ENCODE assay signal across 11 mouse cellular contexts in genomic region chr17:81419802-81420459, GRCm38 (mm10). TPM values are rescaled to one million over a fixed set of nuclear protein-coding genes. Genes with fewer than 3 reads are reported as not detected.
DNase-seq lines count a peak whose midpoint lies in the region; ATAC-seq and TF ChIP-seq lines count a peak whose summit lies in the region.
"Had no signal": no experiment of that assay in that cellular context is flagged by ENCODE, and none has a peak within 500 bp of the region (broad histone marks: within the 10 kb centered on the region; RNA-seq: fewer than 3 reads in every experiment).

No protein-coding gene starts in this region.

- 74% methylated on average over 10 of the region's 10 CpGs for WGBS in embryonic facial prominence, embryonic 10.5 days
- 37% methylated on average over 10 of the region's 10 CpGs for WGBS in midbrain, embryonic 13.5 days

- no peaks in the 10 kb centered on the region for H3K9me3 ChIP-seq in embryonic facial prominence, embryonic 10.5 days
- H3K9me3 ChIP-seq in midbrain, embryonic 13.5 days = no peaks in the 10 kb centered on the region

- H3K4me1 ChIP-seq in embryonic facial prominence, embryonic 10.5 days = peaks cover 7% of the 10 kb centered on the region
- H3K4me1 ChIP-seq in midbrain, embryonic 13.5 days (replicated peaks) = peaks cover 16% of the 10 kb centered on the region

- H3K4me3 ChIP-seq in embryonic facial prominence, embryonic 10.5 days = no peak overlapping the region
- no peak overlapping the region for H3K4me3 ChIP-seq in layer of hippocampus, adult 2 months
- no peak overlapping the region for H3K4me3 ChIP-seq in midbrain, embryonic 13.5 days (replicated peaks)

- TF ChIP-seq CTCF in layer of hippocampus, adult 2 months (conservative IDR thresholded peaks at IDR 0.05) = no peak; the same call in 1 of the 2 replicates

- no peaks in the 10 kb centered on the region for H3K36me3 ChIP-seq in embryonic facial prominence, embryonic 10.5 days (replicated peaks)
- H3K36me3 ChIP-seq in midbrain, embryonic 13.5 days = no peaks in the 10 kb centered on the region; the same call in 1 of the 2 replicates

- peak; percentile 91 for ATAC-seq in midbrain, embryonic 13.5 days
- ATAC-seq in granulocyte monocyte progenitor cell, adult 5-6 weeks (replicated peaks; ENCODE audit: poor library complexity, severe bottlenecking) = no peak

- peak; percentile 32 to 33 for DNase-seq in cerebellum, postnatal 14 days
- DNase-seq in cerebellum, adult 8-10 months = no peak
- DNase-seq in embryonic facial prominence, embryonic 10.5 days (ENCODE audit: low spot score) = peak; percentile 15
- DNase-seq in layer of hippocampus, adult 2 months (ENCODE audit: low spot score in 2 of 2) = peak; percentile 29 to 58
- no peak for DNase-seq in gastrocnemius, adult 8-10 months (ENCODE audit: low spot score in 2 of 2)
- no peak for DNase-seq in thymus, postnatal 14 days

- no peak overlapping the region for H3K27ac ChIP-seq in embryonic facial prominence, embryonic 10.5 days (replicated peaks)
- peak overlapping the region; percentile 53 for H3K27ac ChIP-seq in layer of hippocampus, adult 2 months
- H3K27ac ChIP-seq in midbrain, embryonic 13.5 days = peak overlapping the region; percentile 75

- no peaks in the 10 kb centered on the region for H3K27me3 ChIP-seq in embryonic facial prominence, embryonic 10.5 days (replicated peaks; ENCODE audit: low read depth, poor library complexity, severe bottlenecking)
- no peaks in the 10 kb centered on the region for H3K27me3 ChIP-seq in midbrain, embryonic 13.5 days

- H3K9ac ChIP-seq in midbrain, embryonic 13.5 days (replicated peaks) = no peak overlapping the region

- H3K4me2 ChIP-seq in midbrain, embryonic 13.5 days (replicated peaks) = no peak overlapping the region

RNA-seq across cellular contexts. Expression of gene Gm11096, which starts 21.6 kb away (rescaled TPM):
- not detected in 2 replicates for polyA plus RNA-seq in embryonic facial prominence, embryonic 10.5 days (2016; fragmentation: Nextera tagmentation; extraction: Ambion mirVana)
- not detected for total RNA-seq in layer of hippocampus, adult 2 months (2021)
- polyA plus RNA-seq in midbrain, embryonic 13.5 days (2015; fragmentation: Nextera tagmentation; extraction: Ambion mirVana) = not detected in 2 replicates
- total RNA-seq in gastrocnemius, adult 8-10 months (2022) = not detected
- total RNA-seq in granulocyte monocyte progenitor cell, adult 5-6 weeks (2014; fragmentation: Nextera tagmentation) = not detected in 2 replicates
- total RNA-seq in granulocyte monocyte progenitor cell, adult 5-6 weeks (2017) = not detected in 2 replicates
- total RNA-seq: layer of hippocampus, postnatal 36 days had no signal
- polyA plus RNA-seq: C2C12; small intestine, adult 2 months had no signal

Comparison
In these comparisons a context has a peak if more than half of its experiments do, and no peak if none do; other contexts are left out.
1. DNase-seq: peak in cerebellum, postnatal 14 days (2 of 2), embryonic facial prominence, embryonic 10.5 days (single experiment) and layer of hippocampus, adult 2 months (2 of 2); none in cerebellum, adult 8-10 months (single experiment), gastrocnemius, adult 8-10 months (0 of 2) and thymus, postnatal 14 days (single experiment).